In genomic region chr12:29354816-29355215, GRCm38 (mm10) we compare ENCODE assay signal across 27 mouse cellular contexts.
DNase-seq lines count a peak whose midpoint lies in the region; ATAC-seq and TF ChIP-seq lines count a peak whose summit lies in the region.
"Had no signal": no experiment of that assay in that cellular context is flagged by ENCODE, and none has a peak within 500 bp of the region (broad histone marks: within the 10 kb centered on the region; RNA-seq: fewer than 3 reads in every experiment).

No protein-coding gene starts in this region.

- no peaks in the 10 kb centered on the region for H3K36me3 ChIP-seq in heart, embryonic 14.5 days (ENCODE audit: control insufficient read depth, insufficient read depth, low read length)
- H3K36me3 ChIP-seq in heart, embryonic 11.5 days (ENCODE audit: control insufficient read depth, insufficient read depth, low read length) = no peaks in the 10 kb centered on the region
- H3K36me3 ChIP-seq in neural tube, embryonic 11.5 days (ENCODE audit: control insufficient read depth, insufficient read depth, low read length) = no peaks in the 10 kb centered on the region
- H3K36me3 ChIP-seq in midbrain, postnatal 0 days (ENCODE audit: insufficient read depth, low read length) = no peaks in the 10 kb centered on the region
- H3K36me3 ChIP-seq: embryonic facial prominence, embryonic 13.5 days; forebrain, embryonic 12.5 days; limb, embryonic 12.5 days; midbrain, embryonic 12.5 days; stomach, embryonic 15.5 days had no signal

- no peak overlapping the region for H3K9ac ChIP-seq in heart, embryonic 14.5 days (ENCODE audit: low read length)
- no peak overlapping the region for H3K9ac ChIP-seq in heart, embryonic 11.5 days (ENCODE audit: low read depth, low read length)
- H3K9ac ChIP-seq in neural tube, embryonic 11.5 days (ENCODE audit: low read length) = no peak overlapping the region
- no peak overlapping the region for H3K9ac ChIP-seq in midbrain, postnatal 0 days (replicated peaks; ENCODE audit: low read length, poor library complexity, severe bottlenecking)
- H3K9ac ChIP-seq: embryonic facial prominence, embryonic 13.5 days; forebrain, embryonic 12.5 days; limb, embryonic 12.5 days; liver, postnatal 0 days; midbrain, embryonic 12.5 days; stomach, embryonic 15.5 days had no signal

- no peak for DNase-seq in neural tube, embryonic 11.5 days (ENCODE audit: low spot score)
- DNase-seq in neural tube, embryonic 10.5 days (ENCODE audit: extremely low spot score, low spot score) = no peak
- no peak for DNase-seq in midbrain, postnatal 0 days (ENCODE audit: low spot score)
- peak; percentile 27 for DNase-seq in yolk sac, embryonic 10.5 days (ENCODE audit: low spot score)
- DNase-seq in frontal cortex, postnatal 25 days (ENCODE audit: low spot score in 2 of 2) = no peak
- DNase-seq: adrenal gland, postnatal 14 days; cerebellum, adult 8-10 months; cerebellum, postnatal 36 days; embryo, embryonic 11 days; heart, postnatal 10 days; kidney, adult 8-10 months; kidney, postnatal 14 days; liver, postnatal 0 days; right cerebral cortex, postnatal 4 days; thymus, postnatal 25 days had no signal

- TF ChIP-seq CTCF in midbrain, postnatal 0 days (IDR thresholded peaks at IDR 0.05) = no peak

- peaks cover 5 to 20% of the 10 kb centered on the region in 2 experiments; a peak in 2 of 4 replicates for H3K4me1 ChIP-seq in heart, embryonic 14.5 days (ENCODE audit: control insufficient read depth in 2 of 2, insufficient read depth in 2 of 2, low read length in 2 of 2)
- H3K4me1 ChIP-seq in heart, embryonic 11.5 days (ENCODE audit: control insufficient read depth, insufficient read depth, low read length) = peaks cover 13% of the 10 kb centered on the region
- peaks cover 10% of the 10 kb centered on the region for H3K4me1 ChIP-seq in neural tube, embryonic 11.5 days (ENCODE audit: control insufficient read depth, insufficient read depth, low read length)
- peaks cover 16% of the 10 kb centered on the region; the same call in 1 of the 2 replicates for H3K4me1 ChIP-seq in midbrain, postnatal 0 days (ENCODE audit: insufficient read depth, low read length)
- H3K4me1 ChIP-seq: stomach, embryonic 15.5 days had no signal

- no peaks in the 10 kb centered on the region for H3K27me3 ChIP-seq in heart, embryonic 14.5 days (ENCODE audit: control insufficient read depth, insufficient read depth, low read length)
- peaks cover 3% of the 10 kb centered on the region; the same call in 1 of the 2 replicates for H3K27me3 ChIP-seq in heart, embryonic 11.5 days (ENCODE audit: control insufficient read depth, insufficient read depth, low read length)
- H3K27me3 ChIP-seq in neural tube, embryonic 11.5 days (ENCODE audit: control insufficient read depth, insufficient read depth, low read length) = no peaks in the 10 kb centered on the region
- no peaks in the 10 kb centered on the region for H3K27me3 ChIP-seq in midbrain, postnatal 0 days (ENCODE audit: insufficient read depth, low read length)
- H3K27me3 ChIP-seq: embryonic facial prominence, embryonic 13.5 days; forebrain, embryonic 12.5 days; midbrain, embryonic 12.5 days; stomach, embryonic 15.5 days had no signal

- WGBS in heart, embryonic 14.5 days = 30% methylated on average over 6 of the region's 6 CpGs
- WGBS in heart, embryonic 11.5 days (ENCODE audit: insufficient replicate concordance) = 34% methylated on average over 5 of the region's 6 CpGs
- WGBS in neural tube, embryonic 11.5 days = 35% methylated on average over 6 of the region's 6 CpGs
- 41% methylated on average over 4 of the region's 6 CpGs for WGBS in midbrain, postnatal 0 days

- no peak for ATAC-seq in heart, embryonic 14.5 days (ENCODE audit: insufficient number of reproducible peaks, insufficient read depth, low FRiP score, low read depth)
- no peak for ATAC-seq in heart, embryonic 11.5 days (replicated peaks; ENCODE audit: insufficient number of reproducible peaks, low FRiP score, low TSS enrichment)
- no peak for ATAC-seq in neural tube, embryonic 11.5 days (ENCODE audit: insufficient read depth, low FRiP score, low TSS enrichment)
- ATAC-seq in midbrain, postnatal 0 days (ENCODE audit: low FRiP score) = no peak
- ATAC-seq in megakaryocyte, adult 5-6 weeks (ENCODE audit: poor library complexity, severe bottlenecking) = no peak
- ATAC-seq: liver, postnatal 0 days; lung, postnatal 0 days had no signal

- H3K9me3 ChIP-seq in heart, embryonic 14.5 days (ENCODE audit: control insufficient read depth, low read length) = no peaks in the 10 kb centered on the region
- no peaks in the 10 kb centered on the region for H3K9me3 ChIP-seq in heart, embryonic 11.5 days (replicated peaks; ENCODE audit: control insufficient read depth, low read length)
- H3K9me3 ChIP-seq in neural tube, embryonic 11.5 days (ENCODE audit: control insufficient read depth, low read length) = no peaks in the 10 kb centered on the region
- no peaks in the 10 kb centered on the region for H3K9me3 ChIP-seq in midbrain, postnatal 0 days (ENCODE audit: low read length)
- H3K9me3 ChIP-seq: embryonic facial prominence, embryonic 13.5 days; forebrain, embryonic 12.5 days; limb, embryonic 12.5 days; midbrain, embryonic 12.5 days; stomach, embryonic 15.5 days had no signal

- no peak overlapping the region for H3K27ac ChIP-seq in heart, embryonic 14.5 days (replicated peaks in 1 of 2; ENCODE audit: control insufficient read depth in 1 of 2, insufficient read depth in 1 of 2, low read depth in 2 of 2, low read length in 2 of 2)
- no peak overlapping the region for H3K27ac ChIP-seq in heart, embryonic 11.5 days (ENCODE audit: low read depth, low read length)
- H3K27ac ChIP-seq in neural tube, embryonic 11.5 days (ENCODE audit: low read depth, low read length) = 0 out of 2 replicates have a peak overlapping the region, but pooled peaks have one; percentile 23
- peak overlapping the region; percentile 32; the same call in 1 of the 2 replicates for H3K27ac ChIP-seq in midbrain, postnatal 0 days (ENCODE audit: low read depth, low read length)
- H3K27ac ChIP-seq: embryonic facial prominence, embryonic 13.5 days; limb, embryonic 12.5 days; macrophage; stomach, embryonic 15.5 days had no signal

- 0 out of 2 replicates have a peak overlapping the region, but pooled peaks have one; percentile 13 for H3K4me2 ChIP-seq in heart, embryonic 14.5 days (ENCODE audit: low read length)
- no peak overlapping the region for H3K4me2 ChIP-seq in heart, embryonic 11.5 days
- no peak overlapping the region for H3K4me2 ChIP-seq in neural tube, embryonic 11.5 days (ENCODE audit: low read depth)
- H3K4me2 ChIP-seq in midbrain, postnatal 0 days (ENCODE audit: low read depth, low read length, poor library complexity, severe bottlenecking) = no peak overlapping the region
- H3K4me2 ChIP-seq: embryonic facial prominence, embryonic 13.5 days; limb, embryonic 12.5 days; liver, embryonic 11.5 days; midbrain, embryonic 12.5 days; stomach, embryonic 15.5 days had no signal

- no peak overlapping the region for H3K4me3 ChIP-seq in heart, embryonic 14.5 days (ENCODE audit: control insufficient read depth in 1 of 2, insufficient read depth in 1 of 2, low read depth in 1 of 2, low read length in 2 of 2)
- H3K4me3 ChIP-seq in heart, embryonic 11.5 days (ENCODE audit: low read depth, low read length) = no peak overlapping the region
- H3K4me3 ChIP-seq in neural tube, embryonic 11.5 days (ENCODE audit: low read depth, low read length) = no peak overlapping the region
- no peak overlapping the region for H3K4me3 ChIP-seq in midbrain, postnatal 0 days (ENCODE audit: low read depth, low read length)
- H3K4me3 ChIP-seq: embryonic facial prominence, embryonic 13.5 days; erythroblast, embryonic 14.5 days; forebrain, embryonic 12.5 days; limb, embryonic 12.5 days; midbrain, embryonic 12.5 days; stomach, embryonic 15.5 days had no signal

Comparison
In these comparisons a context has a peak if more than half of its experiments do, and no peak if none do; other contexts are left out.
1. H3K27ac ChIP-seq: peak in neural tube, embryonic 11.5 days (single experiment) and midbrain, postnatal 0 days (single experiment); none in heart, embryonic 14.5 days (0 of 2) and heart, embryonic 11.5 days (single experiment).